Mouse (Mus musculus): ENCODE data around the gene Ripor2. TPM values are rescaled to one million over a fixed set of nuclear protein-coding genes. Genes with fewer than 3 reads are reported as not detected.

The Ripor2 gene
- total and polyA plus RNA-seq, 3 experiments: 8.6 to 10.9 (median 9.3) TPM

DNA sequence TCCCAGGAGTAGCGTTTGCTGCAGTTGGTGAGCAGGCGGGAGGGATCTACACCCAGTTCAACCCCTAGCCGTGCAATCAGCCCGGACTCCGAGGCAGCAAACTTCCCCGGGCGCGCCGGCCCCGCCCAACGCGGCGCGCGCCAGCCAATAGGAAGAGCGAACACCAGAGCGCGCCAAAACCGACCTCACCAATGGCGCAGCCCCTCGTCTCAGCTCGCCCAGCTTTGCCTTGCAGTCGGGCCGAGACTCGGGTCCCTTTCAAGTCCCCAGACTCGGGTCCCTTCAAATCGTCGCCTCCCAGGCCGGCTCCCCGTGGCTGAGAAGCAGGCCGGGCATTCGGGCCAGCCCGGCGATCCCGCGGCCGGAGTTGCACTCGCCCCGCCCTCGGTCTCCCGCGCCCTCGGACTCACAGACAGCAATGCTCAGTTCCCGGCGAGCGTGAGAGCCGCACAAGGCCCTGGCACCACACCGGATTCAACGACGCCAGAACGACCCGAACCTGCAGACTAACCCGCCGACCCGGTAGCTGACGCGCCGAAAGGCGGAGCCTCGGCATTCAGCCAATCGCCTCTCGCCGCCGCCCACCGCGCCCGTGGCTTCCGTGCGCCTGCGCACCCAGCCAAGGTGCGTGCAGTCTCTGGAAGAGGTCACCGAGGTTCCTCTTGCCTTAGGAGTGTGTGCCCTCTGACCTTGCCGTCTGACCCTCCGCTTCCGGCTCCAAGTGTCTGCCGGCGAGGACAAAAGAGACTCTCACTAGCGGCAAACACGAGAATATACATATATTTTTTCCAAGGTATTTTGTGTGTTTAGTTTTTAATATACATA, 179.6 kb downstream of the Ripor2 start, which contains the start of gene Gmnn:
Gene Gmnn (minus strand): TSS at position 521 of the 825 bp plus-strand sequence.
- no peak for TF ChIP-seq ZNF384 (IDR thresholded peaks at IDR 0.05; ENCODE audit: low read depth, low read length)
- peak; percentile 54; the same call in 1 of the 2 replicates for TF ChIP-seq MXI1 (IDR thresholded peaks at IDR 0.05; ENCODE audit: low read depth, low read length)
- 0 out of 2 replicates have a peak, but pooled peaks have one; percentile 57 for TF ChIP-seq TBP (conservative IDR thresholded peaks at IDR 0.05; ENCODE audit: low read depth, low read length)
- no peak for TF ChIP-seq MYC (IDR thresholded peaks at IDR 0.05; ENCODE audit: low read depth, low read length)
- TF ChIP-seq ZC3H11A (IDR thresholded peaks at IDR 0.05; ENCODE audit: low read depth, low read length): no peak
- no peak for TF ChIP-seq CTCF (conservative IDR thresholded peaks at IDR 0.05 in 1 of 2, IDR thresholded peaks at IDR 0.05 in 1 of 2; ENCODE audit: low read depth in 2 of 2, low read length in 2 of 2)
- TF ChIP-seq RAD21 (IDR thresholded peaks at IDR 0.05; ENCODE audit: low read depth, low read length): no peak; the same call in 1 of the 2 replicates
- peak; percentile 69 for TF ChIP-seq NELFE (IDR thresholded peaks at IDR 0.05; ENCODE audit: low read depth, low read length)
- peak; percentile 72 for TF ChIP-seq TCF12 (IDR thresholded peaks at IDR 0.05; ENCODE audit: low read depth, low read length)
- peak; percentile 76; the same call in 1 of the 2 replicates for TF ChIP-seq ZMIZ1 (IDR thresholded peaks at IDR 0.05; ENCODE audit: low read depth, low read length)
- peak; percentile 79 for TF ChIP-seq SIN3A (IDR thresholded peaks at IDR 0.05; ENCODE audit: low read length)
- no peak for TF ChIP-seq BHLHE40 (IDR thresholded peaks at IDR 0.05; ENCODE audit: low read depth, low read length)
- TF ChIP-seq USF2 (conservative IDR thresholded peaks at IDR 0.05; ENCODE audit: low read depth, low read length): no peak
- peak; percentile 97 for TF ChIP-seq E2F4 (IDR thresholded peaks at IDR 0.05; ENCODE audit: insufficient replicate concordance, low read depth, low read length)
- no peak for TF ChIP-seq PAX5 (IDR thresholded peaks at IDR 0.05; ENCODE audit: low read length)
- no peak for TF ChIP-seq JUND (conservative IDR thresholded peaks at IDR 0.05; ENCODE audit: low read depth, low read length)
- TF ChIP-seq MAFK (IDR thresholded peaks at IDR 0.05; ENCODE audit: insufficient replicate concordance, low read length): no peak
- TF ChIP-seq SMC3 (IDR thresholded peaks at IDR 0.05; ENCODE audit: low read depth, low read length): peak; percentile 27
- no peak for TF ChIP-seq USF1 (IDR thresholded peaks at IDR 0.05; ENCODE audit: low read depth, low read length)
- peak; percentile 58; the same call in 1 of the 2 replicates for TF ChIP-seq CHD2 (IDR thresholded peaks at IDR 0.05; ENCODE audit: low read length)
- TF ChIP-seq POLR2A (IDR thresholded peaks at IDR 0.05; ENCODE audit: low read depth, low read length): peak; percentile 87
- peak; percentile 56 for TF ChIP-seq POLR2AphosphoS2 (IDR thresholded peaks at IDR 0.05; ENCODE audit: low read depth, low read length)
- peak; percentile 99 for TF ChIP-seq NRF1 (IDR thresholded peaks at IDR 0.05; ENCODE audit: low read depth, low read length)
- peak; percentile 77 for TF ChIP-seq ELF1 (IDR thresholded peaks at IDR 0.05; ENCODE audit: low read depth, low read length)
- TF ChIP-seq EP300 (IDR thresholded peaks at IDR 0.05; ENCODE audit: low read length): no peak
- no peak for TF ChIP-seq ZKSCAN1 (IDR thresholded peaks at IDR 0.05; ENCODE audit: borderline replicate concordance, low read depth, low read length)
- TF ChIP-seq CHD1 (IDR thresholded peaks at IDR 0.05; ENCODE audit: low read depth, low read length): 0 out of 2 replicates have a peak, but pooled peaks have one; percentile 21
- peak; percentile 37; the same call in 1 of the 2 replicates for TF ChIP-seq KAT2A (IDR thresholded peaks at IDR 0.05; ENCODE audit: insufficient replicate concordance, low read length)
- peak; percentile 74 for TF ChIP-seq HCFC1 (IDR thresholded peaks at IDR 0.05; ENCODE audit: low read depth, low read length)
- TF ChIP-seq IRF4 (IDR thresholded peaks at IDR 0.05; ENCODE audit: low read depth, low read length): 0 out of 2 replicates have a peak, but pooled peaks have one; percentile 4
- no peak for TF ChIP-seq JUN (IDR thresholded peaks at IDR 0.05; ENCODE audit: insufficient read depth, low read depth, low read length)
- peak; percentile 25; the same call in 1 of the 2 replicates for TF ChIP-seq MAX (IDR thresholded peaks at IDR 0.05; ENCODE audit: low read length)
- peak; percentile 61; the same call in 1 of the 2 replicates for TF ChIP-seq MAZ (IDR thresholded peaks at IDR 0.05; ENCODE audit: low read depth, low read length)
- TF ChIP-seq MEF2A (IDR thresholded peaks at IDR 0.05; ENCODE audit: borderline replicate concordance, low read depth, low read length): no peak
- TF ChIP-seq GABPA (IDR thresholded peaks at IDR 0.05; ENCODE audit: insufficient replicate concordance, low read depth, low read length): no peak
- no peak for TF ChIP-seq RCOR1 (conservative IDR thresholded peaks at IDR 0.05; ENCODE audit: low read depth, low read length)
- TF ChIP-seq UBTF (IDR thresholded peaks at IDR 0.05; ENCODE audit: low read depth, low read length): no peak; the same call in 1 of the 2 replicates
- no peak for TF ChIP-seq ETS1 (conservative IDR thresholded peaks at IDR 0.05; ENCODE audit: low read depth, low read length)
- peak; percentile 92 for DNase-seq (ENCODE audit: extremely low read depth)
- Histone ChIP-seq H3K79me2 (replicated peaks; ENCODE audit: control insufficient read depth, extremely low read depth, insufficient read depth, poor library complexity, severe bottlenecking) (peaks cover 35% of the 10 kb centered on the region), H3K9ac (ENCODE audit: insufficient read depth, low read depth) (peak within 1 kb of the TSS; percentile 77), H3K27ac (ENCODE audit: insufficient read depth, low read depth) (peak within 1 kb of the TSS; percentile 81), H3K4me2 (ENCODE audit: insufficient read depth, low read depth, poor library complexity, severe bottlenecking) (peak within 1 kb of the TSS; percentile 86), H3K4me3 (replicated peaks in 1 of 3; ENCODE audit: low read depth in 2 of 3, low read length in 2 of 3, poor library complexity in 1 of 3) (peak within 1 kb of the TSS; percentile 74 to 97 (median 93)), H3K27me3 (replicated peaks) (no peaks in the 10 kb centered on the region), H3K4me1 (ENCODE audit: control insufficient read depth in 1 of 2, insufficient read depth in 2 of 2) (peaks cover 7 to 30% of the 10 kb centered on the region in 2 experiments), H3K36me3 (replicated peaks in 1 of 2; ENCODE audit: control insufficient read depth in 1 of 2, insufficient read depth in 1 of 2, low read length in 1 of 2) (peaks cover 16 to 33% of the 10 kb centered on the region in 2 experiments), H3K9me3 (replicated peaks; ENCODE audit: low read length) (no peaks in the 10 kb centered on the region)
- in situ Hi-C loops (cut with MboI; ENCODE audit: low pct_ligation_motif_present, low pct_unique_long_range_greater_than_20kb, low sequenced_read_pairs) (no loop called here), dilution Hi-C loops (cut with MboI; ENCODE audit: extremely low pct_ligation_motif_present, extremely low pct_unique_long_range_greater_than_20kb, low sequenced_read_pairs) (no loop called here)
